Mouse (Mus musculus) MEL-GATA-1-ER (cell line): ENCODE data around the gene Tdrd12.
"Not testable (repeated sequence)": the region's sequence is repeated elsewhere in the genome, so short reads cannot be mapped to it uniquely, and the experiment has no call there.

Source experiments
- DNase-seq: peaks from one replicate; pipeline ENCODE4 v3.0.0-alpha.2; 2012; ENCODE audit warnings: low read depth; ENCODE audit errors: extremely low read depth

Gene Tdrd12

DNA sequence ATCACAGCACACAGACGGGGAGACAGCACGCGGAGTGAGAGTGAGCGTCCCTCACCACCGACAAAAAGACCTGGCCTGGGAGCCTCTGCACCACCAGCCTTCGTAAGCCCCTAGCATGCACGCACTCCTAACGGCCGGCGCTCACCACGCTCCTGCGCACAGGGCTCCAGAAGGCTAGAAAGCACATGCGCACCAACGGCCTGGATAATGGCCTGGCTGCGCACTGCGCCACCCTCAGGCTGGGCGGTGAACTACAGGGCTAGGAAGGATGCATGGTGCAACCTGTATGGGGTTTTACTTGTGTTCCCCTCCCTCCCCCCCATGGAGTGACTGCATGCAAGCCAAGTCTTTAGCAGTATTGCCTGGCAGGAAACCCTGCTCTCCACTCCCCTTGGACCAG, at the start of gene Tdrd12:
Tdrd12 (minus strand) TSS at position 184 of the 400 bp plus-strand sequence.
- no peak for DNase-seq

- no peak for DNase-seq
Measured at GRCm38 (mm10) chr7:35586906-35587445, 49.4 kb upstream of the Tdrd12 start.

- peak; percentile 93 for DNase-seq
Measured at GRCm38 (mm10) chr7:35586055-35586905, 48.7 kb upstream of the Tdrd12 start, which contains the start of gene Ankrd27. Gene Ankrd27 (plus strand): TSS chr7:35586244.

DNA sequence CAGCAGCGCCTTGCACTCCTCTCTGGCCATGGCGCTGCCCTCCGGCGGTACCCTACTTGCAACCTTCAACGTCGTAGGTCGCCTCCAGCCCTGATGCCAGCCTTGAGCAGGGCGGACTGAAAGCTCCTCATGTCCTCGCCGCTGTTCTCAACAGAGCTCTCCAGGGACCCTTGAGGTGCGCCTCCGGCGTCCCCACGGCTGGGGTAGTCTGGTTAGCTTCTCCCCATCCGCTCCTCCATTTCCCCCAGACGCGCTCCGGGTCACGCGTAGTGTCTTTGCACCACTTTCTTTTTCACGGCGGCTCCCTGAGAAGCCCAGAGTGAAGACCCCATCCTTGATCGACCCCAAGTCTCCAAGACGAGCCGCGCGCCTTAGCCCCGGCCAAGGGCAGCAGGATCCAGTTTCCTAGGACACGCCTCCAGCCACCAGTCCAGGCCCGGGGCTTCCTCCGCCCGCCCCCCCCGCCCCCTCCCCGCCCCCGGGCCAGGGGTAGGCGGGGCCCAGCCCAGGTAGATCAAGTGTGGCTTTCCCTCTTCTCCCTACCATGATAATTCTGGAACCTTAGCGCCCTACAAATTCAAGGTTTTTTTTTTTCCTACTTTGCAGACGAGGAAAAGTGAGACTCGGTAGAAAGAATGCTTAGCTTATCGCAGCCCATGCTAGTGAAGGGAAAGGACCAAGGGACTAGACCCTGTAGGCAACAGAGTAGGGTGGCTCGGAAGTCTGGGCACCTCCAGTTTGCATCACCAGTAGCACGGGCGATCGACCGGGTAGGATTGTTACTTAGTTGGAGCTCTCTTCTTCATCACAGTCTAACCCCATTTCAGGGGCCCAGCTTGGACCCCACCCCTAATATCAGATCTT, 47.9 kb upstream of the Tdrd12 start, which contains the start of gene Rgs9bp:
Rgs9bp (minus strand) TSS at position 392 of the 864 bp plus-strand sequence.
- peak; percentile 36 for DNase-seq

GRCm38 (mm10) chr7:35584786-35585190, 47.2 kb upstream of the Tdrd12 start:
- no peak for DNase-seq

DNA sequence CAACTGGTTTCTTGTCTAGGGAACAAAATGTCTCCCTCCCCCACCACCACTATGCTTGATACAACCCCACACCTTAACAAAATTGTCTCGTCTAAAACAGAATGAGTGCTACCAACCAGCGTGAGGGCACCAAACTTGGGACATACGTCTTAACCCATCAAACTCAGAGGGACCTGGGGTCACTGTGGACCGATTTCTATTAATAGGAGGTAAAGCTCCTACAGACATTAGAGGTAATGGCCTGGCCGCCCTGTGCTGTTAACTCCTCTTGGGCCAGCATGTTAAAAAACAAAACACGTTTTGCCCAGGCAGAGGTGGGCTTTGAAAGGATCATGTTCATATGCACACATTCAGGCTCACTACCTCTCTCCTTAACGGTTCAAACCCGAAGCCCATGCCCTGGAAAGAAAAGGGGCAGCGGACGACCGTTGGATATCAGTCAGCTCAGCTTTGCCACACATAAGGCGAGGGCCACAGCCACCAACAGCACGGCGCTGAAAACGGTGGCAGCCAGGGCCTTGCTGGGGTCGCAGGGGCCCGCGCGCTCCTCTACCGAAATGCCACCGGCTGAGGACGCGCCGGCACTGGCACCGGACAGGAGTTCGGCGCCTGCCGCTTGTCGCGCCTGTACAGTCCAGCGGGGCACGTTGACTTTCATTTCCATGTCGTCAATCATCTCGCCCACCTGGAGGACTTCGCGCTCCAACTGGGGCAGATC, 46.7 kb upstream of the Tdrd12 start:
- DNase-seq, result no peak

- no peak for DNase-seq
Measured at GRCm38 (mm10) chr7:35583476-35584025, 46.0 kb upstream of the Tdrd12 start.

DNA sequence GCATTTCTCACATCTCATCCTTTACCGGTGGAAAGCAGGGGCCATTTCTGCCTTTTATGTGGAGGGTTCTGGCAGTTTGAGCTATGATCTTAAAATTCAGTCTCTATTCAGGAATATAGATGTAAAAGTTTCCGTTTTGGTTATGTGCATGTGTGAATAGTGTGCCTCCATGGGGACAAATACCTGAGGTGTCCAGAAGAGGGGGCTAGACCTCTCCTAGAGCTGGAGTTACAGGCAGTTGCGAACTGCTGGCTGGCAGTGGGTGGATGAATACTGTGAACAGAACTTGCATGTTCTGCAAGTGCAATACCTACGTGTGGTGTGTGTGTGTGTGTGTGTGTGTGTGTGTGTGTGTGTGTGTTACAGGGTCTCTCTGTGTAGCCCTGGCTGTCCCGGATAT, 45.2 kb upstream of the Tdrd12 start:
- peak; percentile 42 for DNase-seq

GRCm38 (mm10) chr7:35579849-35580248, 42.3 kb upstream of the Tdrd12 start:
- DNase-seq, result peak; percentile 49

- not testable (repeated sequence) for DNase-seq
Measured at GRCm38 (mm10) chr7:35570883-35571282, 33.3 kb upstream of the Tdrd12 start.

GRCm38 (mm10) chr7:35569724-35570123, 32.2 kb upstream of the Tdrd12 start:
- DNase-seq, result not testable (repeated sequence)

DNA sequence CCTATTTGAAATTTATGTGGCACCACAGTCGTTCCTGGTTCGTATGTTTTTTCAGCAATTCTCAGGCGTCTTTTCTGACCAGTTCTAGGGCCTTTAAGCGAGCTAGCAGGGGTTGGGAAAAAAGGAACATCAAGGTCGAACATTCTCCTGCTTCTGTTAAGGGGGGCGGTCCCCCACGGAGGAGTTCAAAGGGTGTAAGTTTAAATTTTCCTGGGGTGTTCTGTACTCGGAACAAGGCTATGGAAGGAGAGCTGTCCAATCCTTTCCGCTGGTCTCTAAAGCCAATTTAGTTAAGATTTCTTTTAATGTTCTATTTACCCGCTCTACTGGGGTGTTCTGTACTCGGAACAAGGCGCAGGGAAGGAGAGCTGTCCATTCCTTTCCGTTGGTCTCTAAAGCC, 28.4 kb upstream of the Tdrd12 start:
- DNase-seq, result not testable (repeated sequence)

GRCm38 (mm10) chr7:35564872-35565271, 27.3 kb upstream of the Tdrd12 start:
- not testable (repeated sequence) for DNase-seq

DNA sequence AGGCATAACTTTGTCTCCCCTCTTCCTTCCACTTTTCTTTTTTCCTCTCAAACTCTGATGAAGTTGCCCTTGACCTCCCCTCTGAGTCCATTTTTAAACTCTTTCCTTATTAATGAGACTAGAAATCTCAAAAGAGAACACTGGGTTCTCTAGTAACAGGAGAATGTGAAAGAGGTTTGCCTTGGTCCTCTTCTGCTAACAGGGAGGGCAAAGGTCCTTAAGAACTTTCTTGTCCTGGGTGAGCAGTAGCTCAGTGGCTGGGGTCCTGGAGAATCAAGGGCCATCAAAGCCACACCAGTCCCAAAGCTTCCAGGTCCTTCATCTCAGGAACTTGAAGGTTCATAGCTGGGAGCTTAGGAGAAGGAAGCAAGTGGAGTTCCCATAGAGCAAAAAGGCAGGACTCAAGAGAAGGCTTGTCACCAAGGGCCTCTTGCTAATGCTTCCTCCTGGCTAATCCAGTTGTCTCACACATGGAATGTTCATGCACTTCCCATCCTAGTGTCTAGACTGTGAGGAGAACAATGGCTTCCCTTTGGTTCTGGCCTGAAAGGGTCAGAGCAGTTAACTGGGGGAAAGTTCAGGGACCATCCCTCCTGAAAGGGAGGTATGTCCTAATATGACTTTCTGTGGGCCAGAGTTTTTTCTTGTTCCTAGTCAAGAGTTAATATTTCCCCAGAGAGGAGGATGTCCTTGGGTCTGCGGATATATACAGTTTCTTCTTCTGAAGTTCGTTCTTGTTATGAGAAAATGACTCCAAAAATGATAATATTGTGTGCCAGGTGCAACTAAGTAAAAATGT, 26.7 kb upstream of the Tdrd12 start:
- no peak for DNase-seq

DNA sequence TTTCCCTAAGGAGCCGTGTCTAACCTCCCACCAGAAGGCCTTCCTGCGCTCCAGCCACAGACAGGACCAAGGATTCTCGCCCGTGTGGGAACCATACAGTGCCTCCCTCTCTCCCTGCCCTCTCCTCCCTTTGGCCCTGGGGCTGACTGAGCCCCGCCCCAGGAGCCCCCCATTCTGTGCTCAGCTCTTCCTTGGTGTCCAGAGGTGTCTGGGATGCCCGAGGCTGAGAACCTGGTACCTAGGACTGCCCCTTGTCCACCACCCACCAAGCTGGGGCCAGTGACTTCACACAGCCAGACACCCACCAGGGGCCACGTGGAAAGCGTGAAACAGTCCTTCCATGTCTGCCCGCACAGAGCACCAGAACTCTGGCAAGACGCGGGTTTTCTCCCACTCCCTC, 25.5 kb upstream of the Tdrd12 start:
- no peak for DNase-seq

GRCm38 (mm10) chr7:35559838-35560237, 22.3 kb upstream of the Tdrd12 start:
- DNase-seq, result no peak

DNA sequence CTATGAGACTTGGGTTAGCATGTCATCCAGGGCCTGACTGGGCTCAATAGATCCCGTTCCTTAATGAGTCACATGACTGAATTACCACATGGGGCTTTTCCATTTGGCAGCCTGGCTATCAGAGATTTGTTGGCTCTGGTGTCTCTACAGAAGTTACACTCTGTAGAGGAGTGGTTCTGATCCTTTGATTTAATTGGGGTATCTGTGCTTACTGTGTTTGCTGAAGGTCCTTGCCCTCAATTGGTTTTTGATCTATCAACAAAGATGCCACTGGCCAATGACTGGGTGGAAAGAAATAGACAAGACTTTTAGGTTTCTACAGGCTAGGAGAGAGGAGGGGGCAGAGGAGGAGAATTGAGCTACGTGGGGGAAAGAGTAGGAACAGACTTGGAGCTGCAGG, 21.1 kb upstream of the Tdrd12 start:
- no peak for DNase-seq

DNA sequence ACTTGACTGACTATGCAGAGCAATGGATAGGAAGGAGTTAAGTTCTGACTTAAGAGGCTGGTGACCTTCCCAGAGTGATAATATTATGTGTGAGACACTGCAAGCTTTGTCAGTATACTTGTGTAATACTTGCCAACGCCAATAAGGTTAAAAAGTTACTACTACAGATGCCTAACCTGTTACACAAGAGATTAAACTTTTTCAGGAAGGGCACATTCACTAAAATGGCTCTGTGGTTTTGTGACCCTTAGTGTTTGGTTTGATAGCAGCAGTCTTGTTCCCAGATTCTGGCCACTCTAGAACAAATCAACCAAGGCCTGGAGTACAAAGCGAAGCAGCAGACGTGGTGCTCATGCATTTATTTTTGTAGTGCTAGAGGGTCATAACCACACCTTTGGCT, 20.0 kb upstream of the Tdrd12 start:
- DNase-seq, result peak; percentile 87

- no peak for DNase-seq
Measured at GRCm38 (mm10) chr7:35556905-35557304, 19.4 kb upstream of the Tdrd12 start.

- DNase-seq, result no peak
Measured at GRCm38 (mm10) chr7:35556205-35556603, 18.7 kb upstream of the Tdrd12 start, which contains the start of gene Nudt19. Gene Nudt19 (minus strand): TSS chr7:35556304.
